In the genomic region with DNA sequence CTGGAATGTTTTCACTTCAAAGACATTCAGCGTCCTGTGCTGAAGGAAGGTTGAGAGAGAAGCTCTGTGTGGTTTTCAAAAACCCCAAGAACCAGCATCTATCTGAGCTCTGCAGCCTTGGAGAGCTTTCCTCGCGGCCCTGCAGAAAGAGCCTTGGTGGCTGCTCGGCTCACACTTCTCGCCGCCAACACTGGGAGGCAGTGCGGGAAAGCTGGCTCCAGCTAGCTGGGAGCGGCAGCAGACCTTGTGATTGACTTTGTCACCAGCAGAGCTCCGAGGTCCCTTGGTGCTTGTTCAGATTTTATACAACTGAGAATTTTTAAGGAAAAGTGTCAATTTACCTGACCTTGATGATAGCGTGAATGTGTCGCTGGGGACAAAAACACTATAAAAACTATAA, we compare ENCODE assay signal across 9 mouse cellular contexts.
A peak's percentile ranks its signal among the peaks of the same experiment; 100 is the strongest.
DNase-seq lines count a peak whose midpoint lies in the region; ATAC-seq and TF ChIP-seq lines count a peak whose summit lies in the region.
"Had no signal": no experiment of that assay in that cellular context is flagged by ENCODE, and none has a peak within 500 bp of the region (broad histone marks: within the 10 kb centered on the region; RNA-seq: fewer than 3 reads in every experiment).

No protein-coding gene starts in this region.

- peak; percentile 40; the same call in 1 of the 2 replicates for TF ChIP-seq CTCF in cortical plate, adult 2 months (IDR thresholded peaks at IDR 0.05; ENCODE audit: extremely low read depth, insufficient read depth, low read length)
- TF ChIP-seq CTCF in lung, postnatal 0 days (IDR thresholded peaks at IDR 0.05): peak; percentile 73

- H3K4me1 ChIP-seq in cortical plate, adult 2 months (ENCODE audit: control insufficient read depth, insufficient read depth, low read length): no peaks in the 10 kb centered on the region
- H3K4me1 ChIP-seq in heart, embryonic 16.5 days (ENCODE audit: control insufficient read depth, insufficient read depth, low read length): no peaks in the 10 kb centered on the region
- no peaks in the 10 kb centered on the region for H3K4me1 ChIP-seq in lung, postnatal 0 days (ENCODE audit: insufficient read depth, low read depth, low read length)

- ATAC-seq in heart, embryonic 16.5 days (replicated peaks; ENCODE audit: extremely low read depth, insufficient read depth, low FRiP score): no peak
- no peak for ATAC-seq in lung, postnatal 0 days
- no peak for ATAC-seq in inflammation-experienced regulatory T-cells, adult 6 months

- H3K36me3 ChIP-seq in heart, embryonic 16.5 days (ENCODE audit: control insufficient read depth, insufficient read depth): no peaks in the 10 kb centered on the region
- H3K36me3 ChIP-seq in lung, postnatal 0 days (ENCODE audit: insufficient read depth, low read length): no peaks in the 10 kb centered on the region

- no peak for TF ChIP-seq POLR2A in cortical plate, adult 2 months (IDR thresholded peaks at IDR 0.05; ENCODE audit: extremely low read depth, insufficient read depth, low read length)

- 9% methylated on average over 11 of the region's 11 CpGs for WGBS in heart, embryonic 16.5 days
- 6% methylated on average over 11 of the region's 11 CpGs for WGBS in lung, postnatal 0 days

- no peak overlapping the region for H3K27ac ChIP-seq in cortical plate, adult 2 months (ENCODE audit: insufficient read depth, low read length)
- no peak overlapping the region for H3K27ac ChIP-seq in heart, embryonic 16.5 days (ENCODE audit: low read length)
- no peak overlapping the region for H3K27ac ChIP-seq in lung, postnatal 0 days (ENCODE audit: low read length)
- H3K27ac ChIP-seq: macrophage had no signal

- peak overlapping the region; percentile 8; the same call in 1 of the 2 replicates for H3K4me2 ChIP-seq in heart, embryonic 16.5 days (ENCODE audit: low read depth, low read length)
- no peak overlapping the region for H3K4me2 ChIP-seq in lung, postnatal 0 days (replicated peaks; ENCODE audit: low read depth, low read length)

- no peaks in the 10 kb centered on the region for H3K9me3 ChIP-seq in heart, embryonic 16.5 days (replicated peaks; ENCODE audit: control insufficient read depth, low read length)
- H3K9me3 ChIP-seq in lung, postnatal 0 days (ENCODE audit: low read length): no peaks in the 10 kb centered on the region

- peak; percentile 3 for DNase-seq in ovary, postnatal 10 days (ENCODE audit: low spot score)
- DNase-seq in ovary, adult 18-20 months (ENCODE audit: low spot score): no peak
- peak; percentile 33 for DNase-seq in layer of hippocampus, adult 11-12 months (ENCODE audit: low spot score)
- peak; percentile 47 for DNase-seq in lung, postnatal 0 days (ENCODE audit: low spot score)
- peak; percentile 58 to 64 for DNase-seq in right cerebral cortex, adult 2 months (ENCODE audit: low spot score in 2 of 2)

- no peak overlapping the region for H3K4me3 ChIP-seq in cortical plate, adult 2 months (ENCODE audit: insufficient read depth, low read length)
- no peak overlapping the region for H3K4me3 ChIP-seq in heart, embryonic 16.5 days (ENCODE audit: low read length)
- no peak overlapping the region for H3K4me3 ChIP-seq in lung, postnatal 0 days (ENCODE audit: low read depth, low read length)

- H3K27me3 ChIP-seq in heart, embryonic 16.5 days (ENCODE audit: control insufficient read depth, insufficient read depth, low read length): peaks cover 11% of the 10 kb centered on the region
- H3K27me3 ChIP-seq in lung, postnatal 0 days (replicated peaks; ENCODE audit: insufficient read depth, low read length): 0 out of 2 replicates have a peak, but pooled peaks cover 7% of the 10 kb centered on the region

- H3K9ac ChIP-seq in heart, embryonic 16.5 days (ENCODE audit: low read length): no peak overlapping the region
- no peak overlapping the region for H3K9ac ChIP-seq in lung, postnatal 0 days (replicated peaks; ENCODE audit: low read depth)

- TF ChIP-seq EP300 in lung, postnatal 0 days (IDR thresholded peaks at IDR 0.05): no peak
